Mouse (Mus musculus) cerebellum, postnatal 10 days (tissue): Measurements from ENCODE around the gene Notch2.

Experiments used
- DNase-seq, 2 experiments: peaks; one replicate each; pipeline ENCODE4 v3.0.0; 2021; ENCODE audit warnings: mixed read lengths in 2 of 2

The Notch2 gene

GRCm38 (mm10) chr3:98160330-98160729, 147.0 kb downstream of the Notch2 start, which contains the start of gene Adam30:
Gene Adam30, plus strand, starts transcription at chr3:98160630.
- no peak for DNase-seq

DNA sequence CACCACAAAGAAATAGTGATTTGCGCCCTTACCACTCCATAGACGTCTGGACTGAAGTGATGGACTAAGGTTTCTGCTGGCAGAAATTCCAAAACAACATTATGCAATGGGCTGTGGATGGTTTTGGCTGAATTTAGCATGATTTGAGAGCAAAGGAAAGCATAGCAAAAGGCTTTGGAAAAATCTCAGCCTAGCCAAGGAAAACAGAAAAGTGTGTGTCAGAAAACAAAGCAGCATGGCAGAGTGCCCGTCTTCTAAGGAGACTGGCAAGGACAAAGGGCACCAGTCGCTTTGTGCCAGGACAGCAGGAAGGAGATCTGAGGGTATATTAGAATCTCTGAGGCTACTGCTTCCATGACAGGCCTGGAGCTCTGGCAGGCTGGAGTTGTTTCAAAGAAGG, 165.0 kb downstream of the Notch2 start:
- DNase-seq, result peak; percentile 58 to 75

- peak; percentile 80 for DNase-seq
Measured at GRCm38 (mm10) chr3:98180805-98181204, 167.5 kb downstream of the Notch2 start.

DNA sequence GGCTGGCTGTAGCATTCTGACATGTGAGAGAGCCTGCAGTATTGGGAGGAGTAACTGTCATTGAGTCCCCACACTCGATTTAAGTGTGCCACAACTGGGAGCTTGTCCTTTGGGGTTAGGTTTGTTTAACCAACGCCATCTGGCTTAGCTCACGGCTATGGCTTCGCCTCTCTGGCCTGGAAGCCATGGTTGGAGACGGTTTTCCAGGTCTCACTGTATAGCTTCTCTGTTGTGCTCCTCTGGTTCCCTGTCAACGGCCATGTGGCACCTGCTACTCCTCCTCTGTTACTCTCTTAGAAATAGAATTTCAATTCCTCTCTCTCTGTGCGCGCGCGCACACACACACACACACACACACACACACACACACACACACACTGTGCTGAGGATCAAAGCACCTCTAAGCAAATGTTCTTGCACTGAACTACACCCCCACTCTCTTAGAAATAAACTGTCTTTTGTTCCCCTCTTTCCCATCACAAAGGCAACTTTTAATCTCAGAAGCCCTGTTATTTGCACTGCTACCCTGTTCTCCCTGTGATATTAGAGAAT, 171.9 kb downstream of the Notch2 start:
- DNase-seq, result no peak

DNA sequence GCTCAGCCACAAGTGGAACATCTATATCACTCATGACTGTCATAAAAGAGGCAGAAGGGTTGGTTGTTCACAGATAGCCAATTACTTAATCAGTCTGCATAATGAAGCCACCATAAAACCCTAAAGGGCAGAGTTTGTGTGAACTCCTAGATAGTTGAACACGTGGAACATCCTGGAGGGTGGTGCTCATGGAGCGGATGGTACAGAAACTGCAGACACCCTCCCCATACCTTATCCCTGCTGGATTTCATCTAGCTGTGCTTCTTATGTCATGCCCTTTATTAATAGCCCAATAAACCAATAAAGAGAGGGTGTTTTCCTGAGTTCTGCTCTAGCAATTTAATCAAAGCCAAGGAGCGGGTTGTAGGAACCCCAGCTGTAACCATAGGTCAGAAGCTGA, 174.4 kb downstream of the Notch2 start:
- no peak for DNase-seq

DNA sequence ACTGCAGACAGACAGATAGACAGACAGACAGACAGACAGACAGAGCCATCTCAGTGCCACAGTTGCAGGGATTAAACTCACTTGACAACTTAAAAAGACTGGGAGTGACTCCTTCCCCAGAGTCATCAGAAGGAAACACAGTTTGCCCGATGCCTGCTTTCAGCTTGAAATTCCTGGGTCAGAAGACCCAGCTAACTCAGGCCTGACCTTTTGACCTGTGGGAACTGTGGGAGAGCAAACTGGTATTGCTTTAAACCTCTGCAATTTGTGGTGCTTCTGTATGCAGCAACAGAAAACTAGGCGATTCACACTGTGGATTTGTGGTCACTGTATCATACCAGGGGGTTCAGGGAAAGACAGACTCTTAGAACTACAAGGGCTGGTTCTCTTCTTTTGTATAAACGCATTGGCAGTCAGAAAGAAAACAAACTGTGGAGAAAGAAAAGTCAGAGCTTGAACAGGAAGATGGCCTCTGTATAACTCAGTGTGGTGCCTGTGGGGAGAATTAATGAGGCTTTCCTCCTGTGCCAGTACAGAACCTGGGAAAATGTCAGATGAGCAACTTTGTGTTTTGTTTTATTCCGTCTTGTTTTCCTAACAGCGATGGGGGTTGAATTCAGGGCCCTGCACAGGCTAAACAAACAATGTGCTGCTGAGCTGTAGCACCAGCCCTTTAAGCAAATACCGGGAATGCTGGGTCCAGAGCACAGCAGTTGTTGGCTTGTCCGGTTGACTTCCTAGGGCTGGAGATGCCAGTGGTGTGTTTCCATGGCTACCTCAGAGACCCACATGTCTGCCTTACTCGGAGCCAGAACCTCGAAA, 184.6 kb downstream of the Notch2 start:
- DNase-seq, result peak; percentile 66

DNA sequence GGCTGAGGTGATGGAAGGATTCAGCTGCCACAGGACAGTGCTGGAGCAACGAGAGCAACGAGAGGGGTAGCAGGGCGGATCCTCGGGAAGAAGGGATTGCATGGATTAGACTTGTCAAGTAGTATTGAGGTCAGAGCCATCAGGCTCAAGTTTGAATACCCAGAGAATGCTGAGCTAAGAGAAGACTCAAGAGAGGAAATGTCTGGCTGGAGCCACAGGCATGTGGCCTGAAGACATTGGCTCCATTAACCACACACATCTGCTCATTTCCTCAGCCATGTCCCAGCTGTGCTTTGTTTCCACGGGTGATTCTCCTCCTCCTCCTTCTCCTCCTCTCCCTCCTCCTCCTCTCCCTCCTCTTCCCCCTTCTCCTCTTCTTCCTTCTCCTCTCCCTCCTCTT, 186.4 kb downstream of the Notch2 start:
- DNase-seq, result no peak
